Mouse (Mus musculus) G1E (cell line): Measurements from ENCODE around the gene Pam.

Experiments used
- CTCF ChIP-seq: IDR thresholded peaks from 2 replicates; pipeline ENCODE4 v1.5.1; 2012; ENCODE audit warnings: low read depth, low read length, inconsistent platforms, mixed read lengths
- GATA1 ChIP-seq: IDR thresholded peaks from 2 replicates; pipeline ENCODE4 v1.6.1; 2012; ENCODE audit warnings: borderline replicate concordance, low read length, inconsistent platforms, mixed read lengths
- POLR2AphosphoS5 ChIP-seq: IDR thresholded peaks from 2 replicates; pipeline ENCODE4 v1.6.1; 2012; ENCODE audit warnings: low read depth, low read length, inconsistent platforms; ENCODE audit not compliant: insufficient replicate concordance
- TAL1 ChIP-seq: conservative IDR thresholded peaks from 2 replicates; pipeline ENCODE4 v1.6.1; 2012; ENCODE audit warnings: low read depth, low read length, inconsistent platforms, mixed read lengths

DNA sequence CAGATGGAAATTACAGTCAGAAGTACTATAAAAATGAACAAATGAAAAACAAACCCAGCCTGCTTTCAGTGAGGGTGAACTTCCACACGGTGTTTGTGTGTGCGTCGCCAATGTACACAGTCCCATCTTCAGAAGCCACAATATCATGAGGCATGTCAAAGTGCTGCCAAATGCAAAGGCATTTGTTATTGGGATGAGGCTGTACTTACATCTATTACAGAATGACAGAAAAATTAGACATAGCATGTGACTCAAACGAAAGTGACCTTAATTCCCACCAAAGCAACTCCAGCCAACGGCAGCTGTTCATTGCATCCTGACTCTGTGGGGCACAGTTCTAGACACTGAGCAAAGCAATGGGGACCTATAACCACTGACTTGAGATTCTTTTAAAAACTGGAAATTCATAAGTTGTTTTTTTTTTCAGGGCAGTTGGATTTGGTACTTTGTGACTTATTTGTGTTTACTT is 261.1 kb downstream of the Pam start:
- no peak for TF ChIP-seq CTCF
- TF ChIP-seq GATA1 = no peak
- no peak for TF ChIP-seq POLR2AphosphoS5
- no peak for TF ChIP-seq TAL1
